Mouse (Mus musculus) thymus, postnatal 10 days (tissue): ENCODE results near the gene Slc25a18.

Experiments
- DNase-seq, 2 experiments: peaks; one replicate each; pipeline ENCODE4 v3.0.0; 2021; ENCODE audit warnings: low spot score in 2 of 2

The Slc25a18 gene

GRCm38 (mm10) chr6:120773149-120773628 is at the start of gene Slc25a18:
TSS of gene Slc25a18 (plus strand) at chr6:120773578.
- DNase-seq, result no peak

- no peak for DNase-seq
Measured at GRCm38 (mm10) chr6:120725986-120726385, 47.4 kb upstream of the Slc25a18 start.

- DNase-seq, result no peak
Measured at GRCm38 (mm10) chr6:120736011-120736410, 37.4 kb upstream of the Slc25a18 start.

- DNase-seq, result peak in 1 of 2 experiments; percentile 61
Measured at GRCm38 (mm10) chr6:120736566-120736965, 36.8 kb upstream of the Slc25a18 start.

- no peak for DNase-seq
Measured at GRCm38 (mm10) chr6:120743130-120743529, 30.2 kb upstream of the Slc25a18 start.

- no peak for DNase-seq
Measured at GRCm38 (mm10) chr6:120744266-120744665, 29.1 kb upstream of the Slc25a18 start.

GRCm38 (mm10) chr6:120746416-120746815 is 27.0 kb upstream of the Slc25a18 start:
- DNase-seq, result no peak

- DNase-seq, result peak; percentile 63 to 70
Measured at GRCm38 (mm10) chr6:120761151-120761550, 12.2 kb upstream of the Slc25a18 start.

GRCm38 (mm10) chr6:120769972-120770371 is 3.4 kb upstream of the Slc25a18 start:
- DNase-seq, result no peak

- no peak for DNase-seq
Measured at GRCm38 (mm10) chr6:120771366-120771765, 2.0 kb upstream of the Slc25a18 start.

- no peak for DNase-seq
Measured at GRCm38 (mm10) chr6:120772025-120772424, 1.4 kb upstream of the Slc25a18 start.

- no peak for DNase-seq
Measured at GRCm38 (mm10) chr6:120773763-120774162, 385 bp downstream of the Slc25a18 start.

GRCm38 (mm10) chr6:120776286-120776685 is 2.9 kb downstream of the Slc25a18 start:
- DNase-seq, result no peak

- no peak for DNase-seq
Measured at GRCm38 (mm10) chr6:120777533-120777932, 4.2 kb downstream of the Slc25a18 start.

GRCm38 (mm10) chr6:120778226-120778625 is 4.8 kb downstream of the Slc25a18 start:
- DNase-seq, result no peak

- DNase-seq, result no peak
Measured at GRCm38 (mm10) chr6:120782948-120783347, 9.6 kb downstream of the Slc25a18 start.

GRCm38 (mm10) chr6:120784351-120784750 is 11.0 kb downstream of the Slc25a18 start:
- no peak for DNase-seq

- DNase-seq, result no peak
Measured at GRCm38 (mm10) chr6:120788068-120788607, 14.8 kb downstream of the Slc25a18 start.

GRCm38 (mm10) chr6:120788904-120789303 is 15.5 kb downstream of the Slc25a18 start:
- no peak for DNase-seq

- no peak for DNase-seq
Measured at GRCm38 (mm10) chr6:120790153-120790552, 16.8 kb downstream of the Slc25a18 start.

GRCm38 (mm10) chr6:120790717-120791116 is 17.3 kb downstream of the Slc25a18 start:
- DNase-seq, result no peak

- DNase-seq, result no peak
Measured at GRCm38 (mm10) chr6:120792947-120793346, 19.6 kb downstream of the Slc25a18 start.

GRCm38 (mm10) chr6:120795422-120796086 is 22.2 kb downstream of the Slc25a18 start:
- no peak for DNase-seq
